Mouse (Mus musculus): ENCODE results near the gene Nup54.

The Nup54 gene

GRCm38 (mm10) chr5:92413271-92413981, 21.6 kb downstream of the Nup54 start:
- no peak for DNase-seq (ENCODE audit: low read depth, low spot score)

- DNase-seq (ENCODE audit: low read depth, low spot score): no peak
These were observed 23.4 kb downstream of the Nup54 start for GRCm38 (mm10) chr5:92411461-92412140.

GRCm38 (mm10) chr5:92410486-92410885, 24.5 kb downstream of the Nup54 start:
- DNase-seq (ENCODE audit: low read depth, low spot score): no peak

- no peak for DNase-seq (ENCODE audit: low read depth, low spot score)
These were observed 25.5 kb downstream of the Nup54 start for GRCm38 (mm10) chr5:92409361-92410155.

GRCm38 (mm10) chr5:92404400-92404678, 30.7 kb downstream of the Nup54 start:
- no peak for DNase-seq (ENCODE audit: low read depth, low spot score)

- no peak for DNase-seq (ENCODE audit: low read depth, low spot score)
These were observed 31.2 kb downstream of the Nup54 start for GRCm38 (mm10) chr5:92403562-92404399.

- DNase-seq (ENCODE audit: low read depth, low spot score): no peak
These were observed 32.2 kb downstream of the Nup54 start for GRCm38 (mm10) chr5:92402816-92403215.

GRCm38 (mm10) chr5:92398153-92398552, 36.9 kb downstream of the Nup54 start:
- peak; percentile 67 for DNase-seq (ENCODE audit: low read depth, low spot score)

- DNase-seq (ENCODE audit: low read depth, low spot score): no peak
These were observed 38.5 kb downstream of the Nup54 start for GRCm38 (mm10) chr5:92396476-92396875.

GRCm38 (mm10) chr5:92395764-92396163, 39.3 kb downstream of the Nup54 start:
- no peak for DNase-seq (ENCODE audit: low read depth, low spot score)

GRCm38 (mm10) chr5:92393863-92394262, 41.2 kb downstream of the Nup54 start:
- DNase-seq (ENCODE audit: low read depth, low spot score): no peak

- DNase-seq (ENCODE audit: low read depth, low spot score): no peak
These were observed 42.5 kb downstream of the Nup54 start for GRCm38 (mm10) chr5:92392542-92392941.

- DNase-seq (ENCODE audit: low read depth, low spot score): no peak
These were observed 44.4 kb downstream of the Nup54 start for GRCm38 (mm10) chr5:92390615-92391014.

GRCm38 (mm10) chr5:92389977-92390376, 45.0 kb downstream of the Nup54 start:
- no peak for DNase-seq (ENCODE audit: low read depth, low spot score)

GRCm38 (mm10) chr5:92387433-92387832, 47.6 kb downstream of the Nup54 start:
- no peak for DNase-seq (ENCODE audit: low read depth, low spot score)

- DNase-seq (ENCODE audit: low read depth, low spot score): no peak
These were observed 48.4 kb downstream of the Nup54 start for GRCm38 (mm10) chr5:92386643-92387042.

GRCm38 (mm10) chr5:92386102-92386501, 48.9 kb downstream of the Nup54 start:
- no peak for DNase-seq (ENCODE audit: low read depth, low spot score)

- no peak for DNase-seq (ENCODE audit: low read depth, low spot score)
These were observed 50.2 kb downstream of the Nup54 start for GRCm38 (mm10) chr5:92384855-92385254.

GRCm38 (mm10) chr5:92383747-92384146, 51.3 kb downstream of the Nup54 start:
- DNase-seq (ENCODE audit: low read depth, low spot score): no peak

GRCm38 (mm10) chr5:92382349-92382679, 52.7 kb downstream of the Nup54 start:
- no peak for DNase-seq (ENCODE audit: low read depth, low spot score)

GRCm38 (mm10) chr5:92381550-92382348, 53.3 kb downstream of the Nup54 start:
- DNase-seq (ENCODE audit: low read depth, low spot score): peak; percentile 58
